Mouse (Mus musculus) myocyte (in vitro differentiated cells): ENCODE results near the gene Nol3.

Experiments used
- E2F4 ChIP-seq: IDR thresholded peaks from one replicate; pipeline ENCODE4 v1.6.1; 2011; ENCODE audit warnings: mild to moderate bottlenecking, control low read depth, moderate library complexity; ENCODE audit not compliant: insufficient read depth
- MYOG ChIP-seq, 3 experiments: IDR thresholded peaks; one replicate each; pipeline ENCODE4 v1.6.1; 2011; ENCODE audit warnings: control low read depth in 2 of 3, low read depth in 2 of 3, mild to moderate bottlenecking in 2 of 3; ENCODE audit not compliant: insufficient read length in 2 of 3, control insufficient read depth in 1 of 3, insufficient read depth in 1 of 3
- POLR2A ChIP-seq: IDR thresholded peaks from one replicate; pipeline ENCODE4 v1.6.1; 2011; ENCODE audit warnings: low read depth, mild to moderate bottlenecking, control low read depth, moderate library complexity; ENCODE audit not compliant: insufficient read length

GRCm38 (mm10) chr8:105260371-105261099 is 15.4 kb upstream of the Nol3 start:
- TF ChIP-seq MYOG (IDR thresholded peaks at IDR 0.05; ENCODE audit: control insufficient read depth in 1 of 3, insufficient read depth in 1 of 3, insufficient read length in 2 of 3, low read depth in 2 of 3) (no peak), POLR2A (no peak), E2F4 (no peak)
